Mouse (Mus musculus): ENCODE measurements around the gene Gm29609.

Gm29609 gene

GRCm38 (mm10) chr5:31198616-31199320 lies 19.1 kb upstream of the Gm29609 start:
- in situ Hi-C loops (cut with MboI; ENCODE audit: unreplicated experiment in 2 of 2) = loop anchor here in 1 of 2 experiments (25.0 kb wide), 1 partner anchor 264 kb away; the partner anchor contains the start of gene Zfp512

GRCm38 (mm10) chr5:31198170-31198569 lies 18.5 kb upstream of the Gm29609 start:
- in situ Hi-C loops (cut with MboI; ENCODE audit: unreplicated experiment in 2 of 2) = loop anchor here in 1 of 2 experiments (25.0 kb wide), 1 partner anchor 264 kb away; the partner anchor contains the start of gene Zfp512

GRCm38 (mm10) chr5:31197072-31197471 lies 17.4 kb upstream of the Gm29609 start:
- in situ Hi-C loops (cut with MboI; ENCODE audit: unreplicated experiment in 2 of 2) = loop anchor here in 1 of 2 experiments (25.0 kb wide), 1 partner anchor 265 kb away; the partner anchor contains the start of gene Zfp512

GRCm38 (mm10) chr5:31196207-31196606 lies 16.5 kb upstream of the Gm29609 start:
- in situ Hi-C loops (cut with MboI; ENCODE audit: unreplicated experiment in 2 of 2) = loop anchor here in 1 of 2 experiments (25.0 kb wide), 1 partner anchor 266 kb away; the partner anchor contains the start of gene Zfp512

- in situ Hi-C loops (cut with MboI; ENCODE audit: unreplicated experiment in 2 of 2) = loop anchor here in 1 of 2 experiments (25.0 kb wide), 1 partner anchor 267 kb away; the partner anchor contains the start of gene Zfp512
Measured at GRCm38 (mm10) chr5:31195671-31196070, 16.0 kb upstream of the Gm29609 start.

- in situ Hi-C loops (cut with MboI; ENCODE audit: unreplicated experiment in 2 of 2) = loop anchor here in 1 of 2 experiments (5.0 to 25.0 kb wide), 2 partner anchors 133 to 268 kb away; partner anchors contain the start of gene Zfp512
Measured at GRCm38 (mm10) chr5:31194486-31195485, 15.1 kb upstream of the Gm29609 start.

GRCm38 (mm10) chr5:31193631-31194281 lies 14.0 kb upstream of the Gm29609 start:
- in situ Hi-C loops (cut with MboI; ENCODE audit: unreplicated experiment in 2 of 2) = loop anchor here in 1 of 2 experiments (5.0 to 25.0 kb wide), 2 partner anchors 134 to 269 kb away; partner anchors contain the start of gene Zfp512

- in situ Hi-C loops (cut with MboI; ENCODE audit: unreplicated experiment in 2 of 2) = loop anchor here in 1 of 2 experiments (5.0 to 25.0 kb wide), 2 partner anchors 134 to 269 kb away; partner anchors contain the start of gene Zfp512
Measured at GRCm38 (mm10) chr5:31192939-31193630, 13.4 kb upstream of the Gm29609 start, which contains the start of the genes Snx17 and Eif2b4. Gene Snx17 (plus strand): TSS chr5:31193227. Gene Eif2b4 (minus strand): TSS chr5:31193430.

GRCm38 (mm10) chr5:31192045-31192938 lies 12.6 kb upstream of the Gm29609 start:
- in situ Hi-C loops (cut with MboI; ENCODE audit: unreplicated experiment in 2 of 2) = loop anchor here in 1 of 2 experiments (5.0 to 25.0 kb wide), 2 partner anchors 135 to 270 kb away; partner anchors contain the start of gene Zfp512

- in situ Hi-C loops (cut with MboI; ENCODE audit: unreplicated experiment in 2 of 2) = loop anchor here in 1 of 2 experiments (5.0 to 25.0 kb wide), 2 partner anchors 137 to 272 kb away; partner anchors contain the start of gene Zfp512
Measured at GRCm38 (mm10) chr5:31190201-31190600, 10.5 kb upstream of the Gm29609 start.

- in situ Hi-C loops (cut with MboI; ENCODE audit: unreplicated experiment in 2 of 2) = loop anchor here (5.0 to 25.0 kb wide), 3 partner anchors 139 to 276 kb away; partner anchors contain the start of gene Zfp512 (in 1 of the 2)
Measured at GRCm38 (mm10) chr5:31188223-31188840, 8.6 kb upstream of the Gm29609 start.

GRCm38 (mm10) chr5:31183678-31184077 lies 4.0 kb upstream of the Gm29609 start:
- in situ Hi-C loops (cut with MboI; ENCODE audit: unreplicated experiment in 2 of 2) = loop anchor here (10.0 to 25.0 kb wide), 2 partner anchors 279 to 281 kb away; partner anchors contain the start of gene Zfp512 (in 1 of the 2)

GRCm38 (mm10) chr5:31181183-31181770 lies 1.6 kb upstream of the Gm29609 start:
- in situ Hi-C loops (cut with MboI; ENCODE audit: unreplicated experiment in 2 of 2) = loop anchor here (10.0 to 25.0 kb wide), 2 partner anchors 281 to 284 kb away; partner anchors contain the start of gene Zfp512 (in 1 of the 2)

GRCm38 (mm10) chr5:31179301-31179765 lies 378 bp downstream of the Gm29609 start:
- in situ Hi-C loops (cut with MboI; ENCODE audit: unreplicated experiment in 2 of 2) = loop anchor here in 1 of 2 experiments (25.0 kb wide), 1 partner anchor 283 kb away; the partner anchor contains the start of gene Zfp512

GRCm38 (mm10) chr5:31168630-31169029 lies 11.1 kb downstream of the Gm29609 start:
- in situ Hi-C loops (cut with MboI; ENCODE audit: unreplicated experiment in 2 of 2) = no loop called here

GRCm38 (mm10) chr5:31164878-31165277 lies 14.8 kb downstream of the Gm29609 start:
- in situ Hi-C loops (cut with MboI; ENCODE audit: unreplicated experiment in 2 of 2) = no loop called here

- in situ Hi-C loops (cut with MboI; ENCODE audit: unreplicated experiment in 2 of 2) = no loop called here
Measured at GRCm38 (mm10) chr5:31162462-31162861, 17.2 kb downstream of the Gm29609 start.
